Mouse (Mus musculus) thymus, postnatal 4 days (tissue): ENCODE data around the gene Sdhaf2.

Experiments
- DNase-seq: peaks from one replicate; pipeline ENCODE4 v3.0.0; 2021

The Sdhaf2 gene

GRCm38 (mm10) chr19:10497512-10498160 lies 28.3 kb downstream of the Sdhaf2 start:
- DNase-seq, result no peak

- DNase-seq, result no peak
These were observed 29.0 kb downstream of the Sdhaf2 start for GRCm38 (mm10) chr19:10496976-10497375.

GRCm38 (mm10) chr19:10495670-10496069 lies 30.3 kb downstream of the Sdhaf2 start:
- no peak for DNase-seq

GRCm38 (mm10) chr19:10486264-10486738 lies 39.6 kb downstream of the Sdhaf2 start:
- DNase-seq, result peak; percentile 40

DNA sequence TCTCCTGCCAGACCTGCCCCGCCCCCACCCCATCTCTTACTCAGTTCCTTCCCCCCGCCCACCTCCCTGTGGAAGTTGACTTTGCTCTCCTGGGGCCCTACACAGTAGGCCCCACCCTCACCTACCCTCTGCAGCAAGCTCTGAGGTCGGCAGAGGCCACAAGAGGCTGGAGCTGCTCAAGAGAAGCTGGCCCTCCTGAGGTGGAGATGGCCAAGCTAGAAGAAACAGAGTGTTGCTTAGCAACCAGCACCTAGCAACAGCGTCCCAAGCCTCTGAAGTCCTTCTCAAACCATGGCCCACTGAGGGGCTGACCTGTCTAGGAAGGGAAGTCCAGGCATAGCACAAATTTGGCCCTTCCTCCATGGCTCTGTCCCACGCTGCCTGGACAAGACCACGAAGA lies 43.2 kb downstream of the Sdhaf2 start, which contains the start of gene Ppp1r32:
Gene Ppp1r32, minus strand, starts transcription at position 226 of the 400 bp plus-strand sequence.
- DNase-seq, result no peak

DNA sequence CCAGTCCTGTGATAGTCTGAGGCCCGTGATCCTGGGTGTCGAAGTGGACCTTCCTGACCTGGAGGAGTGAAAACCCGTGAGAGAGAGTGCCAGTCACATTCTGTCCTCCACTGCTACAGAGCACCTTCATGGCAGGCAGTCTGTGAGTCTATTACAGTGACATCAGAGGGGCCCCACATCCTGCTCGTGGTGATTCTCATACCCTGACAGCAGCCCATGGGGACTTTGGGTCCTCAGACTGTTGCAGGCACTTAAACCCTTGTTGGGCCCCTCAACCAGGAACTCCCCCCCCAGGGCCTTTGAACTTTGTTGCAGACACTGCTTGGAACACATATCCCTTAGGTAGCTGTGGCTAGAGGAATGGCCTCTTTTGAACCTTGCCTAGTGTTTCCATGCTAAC lies 46.4 kb downstream of the Sdhaf2 start:
- peak; percentile 53 for DNase-seq

- no peak for DNase-seq
These were observed 52.2 kb downstream of the Sdhaf2 start for GRCm38 (mm10) chr19:10473779-10474178.

DNA sequence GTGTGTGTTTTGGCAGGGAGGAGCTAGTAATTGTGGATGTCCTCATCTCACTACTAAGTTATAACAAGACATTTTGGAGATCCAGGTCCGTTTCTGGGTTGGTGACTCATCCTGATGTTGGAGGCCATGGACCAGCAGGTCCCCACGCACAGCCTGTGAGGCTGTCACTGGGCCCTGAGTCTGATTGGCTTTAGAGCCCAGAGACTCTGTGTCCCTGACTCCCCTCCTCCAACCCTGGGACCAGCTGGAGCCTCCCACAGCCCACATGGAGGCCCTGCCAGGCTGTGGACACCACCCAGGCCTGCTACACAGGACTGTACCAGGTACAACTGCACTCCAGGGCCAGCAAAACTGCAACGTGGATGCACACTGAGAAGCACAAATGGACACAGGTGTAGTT lies 53.0 kb downstream of the Sdhaf2 start:
- DNase-seq, result no peak

- no peak for DNase-seq
These were observed 56.7 kb downstream of the Sdhaf2 start for GRCm38 (mm10) chr19:10469171-10469658.

DNA sequence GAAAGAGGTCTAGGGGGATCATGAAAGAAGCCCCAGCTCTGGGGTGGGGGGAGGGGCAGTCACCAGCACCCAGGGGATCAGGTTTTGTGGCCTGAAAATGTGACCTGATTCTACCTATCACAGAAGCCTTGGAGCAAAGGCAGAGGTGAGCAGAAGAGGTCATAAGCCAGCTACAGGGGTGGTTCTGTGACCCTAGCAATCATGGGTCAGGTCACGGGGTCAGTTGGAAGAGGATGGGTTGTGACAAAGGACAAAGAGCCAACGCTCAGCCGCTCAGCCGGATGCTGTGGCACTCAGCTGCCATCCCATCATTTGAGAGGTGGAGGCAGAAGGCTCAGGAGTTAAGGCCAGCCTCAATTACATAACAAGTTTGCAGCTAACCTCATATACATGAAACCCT lies 61.5 kb downstream of the Sdhaf2 start:
- DNase-seq, result no peak

- no peak for DNase-seq
These were observed 64.4 kb downstream of the Sdhaf2 start for GRCm38 (mm10) chr19:10461584-10461983.

DNA sequence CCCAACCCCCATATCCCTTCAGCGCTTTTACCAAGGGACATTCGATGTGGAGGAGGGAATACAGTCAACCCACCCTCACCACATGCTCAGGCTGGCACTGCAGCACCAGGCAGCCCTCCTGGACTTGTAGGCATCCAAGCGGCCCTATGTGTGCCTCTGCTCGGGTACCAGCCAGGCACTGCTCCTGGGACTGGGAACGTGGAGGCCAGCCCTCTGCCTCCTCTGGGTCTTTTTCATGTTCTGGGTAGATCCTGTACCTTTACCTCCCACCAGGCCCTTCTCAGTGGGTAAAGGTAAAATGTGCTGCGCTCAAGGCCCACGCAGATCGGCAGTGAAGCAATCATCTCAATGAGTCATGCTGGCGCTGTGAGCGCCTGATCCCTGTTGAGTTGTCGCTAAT lies 66.0 kb downstream of the Sdhaf2 start:
- no peak for DNase-seq

GRCm38 (mm10) chr19:10458096-10458495 lies 67.8 kb downstream of the Sdhaf2 start:
- no peak for DNase-seq

- DNase-seq, result peak; percentile 61
These were observed 68.5 kb downstream of the Sdhaf2 start for GRCm38 (mm10) chr19:10457484-10457800.

DNA sequence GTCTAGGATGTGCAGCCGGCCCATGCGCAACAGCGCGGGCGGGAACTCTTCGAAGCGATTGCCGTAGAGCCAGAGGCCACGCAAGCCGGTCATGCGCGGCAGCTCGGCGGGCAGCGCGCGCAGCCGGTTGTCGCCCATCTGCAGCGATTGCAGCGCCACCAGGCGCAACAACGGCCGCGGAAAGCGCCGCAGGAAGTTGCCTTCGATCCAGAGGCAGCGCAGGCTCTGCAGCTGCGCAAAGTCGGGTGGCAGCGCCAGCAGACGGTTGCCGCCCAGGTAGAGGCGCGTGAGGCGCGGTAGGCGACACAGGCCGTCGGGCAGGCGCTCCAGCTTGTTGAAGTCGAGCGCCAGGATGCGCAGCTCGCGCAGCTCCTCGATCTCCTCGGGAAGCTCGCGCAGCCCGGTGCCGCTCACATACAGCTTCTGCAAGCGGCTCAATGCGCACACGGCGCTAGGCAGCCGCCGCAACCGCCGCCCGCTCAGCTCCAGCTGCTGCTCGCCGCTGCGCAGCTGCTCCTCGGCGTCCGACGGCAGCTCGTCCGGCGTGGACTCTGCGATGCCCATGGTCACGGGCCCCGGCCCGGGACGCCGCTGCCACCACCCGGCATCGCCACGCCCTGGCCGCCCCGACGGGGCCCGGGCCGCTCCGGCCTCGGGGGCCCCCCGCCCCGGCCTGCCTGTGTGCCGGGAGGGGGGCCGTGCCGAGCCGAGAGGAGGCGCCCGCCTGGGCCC lies 69.0 kb downstream of the Sdhaf2 start, which contains the start of gene Lrrc10b:
Gene Lrrc10b, minus strand, starts transcription at position 722 of the 732 bp plus-strand sequence.
- peak; percentile 81 for DNase-seq

DNA sequence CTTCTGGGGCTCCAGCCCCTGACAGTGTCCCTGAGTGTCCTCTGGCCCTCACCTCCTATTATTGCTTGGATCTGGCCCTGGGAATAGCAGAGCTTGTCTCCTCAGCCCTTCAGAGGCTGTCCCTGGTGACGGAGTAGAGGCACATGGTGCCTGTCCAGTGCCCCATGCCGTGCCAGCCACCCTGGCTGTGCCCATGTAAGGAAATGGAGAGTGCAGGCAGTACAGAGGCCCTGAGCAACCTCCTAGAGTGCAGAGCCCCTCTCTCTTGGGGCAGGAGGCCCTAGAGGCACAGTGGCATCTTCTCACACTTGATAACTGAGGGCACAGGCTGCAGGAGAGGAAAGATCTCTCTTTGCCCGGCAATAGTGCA lies 70.5 kb downstream of the Sdhaf2 start:
- DNase-seq, result no peak

DNA sequence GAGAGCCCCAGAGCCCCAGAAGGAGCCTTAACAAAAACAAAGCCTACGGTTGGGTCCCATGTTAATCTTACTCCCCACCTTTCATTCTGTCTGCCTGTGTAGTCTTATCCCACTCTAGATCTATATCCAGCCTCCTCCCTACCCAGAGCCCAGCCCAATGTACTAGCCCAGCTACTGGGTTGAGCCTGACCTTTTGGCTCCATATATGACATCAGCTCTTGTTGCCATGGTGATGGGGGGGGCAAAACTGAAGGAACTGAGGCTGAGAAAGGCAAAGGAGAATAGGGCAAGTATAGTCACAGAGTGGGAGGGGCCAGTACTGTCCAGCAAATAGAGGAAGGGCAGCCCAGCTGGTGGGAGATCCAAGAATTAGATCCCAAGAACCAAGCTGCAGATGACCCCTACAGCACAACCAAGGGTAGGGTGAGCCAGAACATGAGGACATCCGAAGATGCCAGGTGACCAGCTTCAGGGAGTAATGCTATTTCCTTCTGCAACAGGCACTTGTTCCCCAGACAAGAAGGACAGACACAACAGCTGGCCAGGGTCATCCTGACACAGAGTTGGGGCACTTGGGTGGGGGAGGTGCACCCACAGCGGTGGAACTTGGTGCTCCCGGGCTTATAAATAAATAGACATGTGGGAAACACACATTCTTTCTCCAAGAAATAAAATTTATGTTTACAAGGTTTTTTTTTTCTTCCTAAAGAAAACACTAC lies 71.1 kb downstream of the Sdhaf2 start:
- no peak for DNase-seq
